Mouse (Mus musculus) CH12.LX (cell line): ENCODE data around the gene Limd1. TPM values are rescaled to one million over a fixed set of nuclear protein-coding genes. Genes with fewer than 3 reads are reported as not detected.

Experiments used
- DNase-seq: peaks from one replicate; pipeline ENCODE4 v3.0.0-alpha.2; 2013; ENCODE audit errors: extremely low read depth
- H3K27ac ChIP-seq: 2 replicates; pipeline ENCODE4 v1.5.1; 2012; ENCODE audit warnings: low read depth, mild to moderate bottlenecking, control low read depth, moderate library complexity; ENCODE audit not compliant: insufficient read depth
- H3K27me3 ChIP-seq: replicated peaks from 2 replicates; pipeline ENCODE3; 2012; ENCODE audit warnings: inconsistent platforms
- H3K36me3 ChIP-seq, 2 experiments: replicated peaks in 1 of 2; 2 replicates each; pipeline versions ENCODE3 to v1.6.1; 2012; ENCODE audit warnings: inconsistent platforms in 1 of 2, low read length in 1 of 2, mild to moderate bottlenecking in 1 of 2, mixed read lengths in 1 of 2, moderate library complexity in 1 of 2; ENCODE audit not compliant: control insufficient read depth in 1 of 2, insufficient read depth in 1 of 2
- H3K4me1 ChIP-seq, 2 experiments: 2 replicates each; pipeline ENCODE4 v1.6.1; 2012; ENCODE audit warnings: inconsistent platforms in 1 of 2, moderate library complexity in 1 of 2; ENCODE audit not compliant: insufficient read depth in 2 of 2, control insufficient read depth in 1 of 2
- H3K4me2 ChIP-seq: 2 replicates; pipeline ENCODE4 v1.6.1; 2012; ENCODE audit warnings: low read depth, mild to moderate bottlenecking, control low read depth; ENCODE audit not compliant: poor library complexity, insufficient read depth, severe bottlenecking
- H3K4me3 ChIP-seq, 3 experiments: fragments of 150-350 bp in 1 of 3; sonication (generic) in 1 of 3; replicated peaks in 1 of 3; 2 replicates each; pipeline versions ENCODE3 to v1.5.1; 2011 to 2012; ENCODE audit warnings: low read depth in 2 of 3, low read length in 2 of 3, mild to moderate bottlenecking in 2 of 3, moderate library complexity in 2 of 3, control low read depth in 1 of 3, improper control_type of control experiment in 1 of 3, inconsistent platforms in 1 of 3, mixed read lengths in 1 of 3; ENCODE audit not compliant: poor library complexity in 1 of 3
- H3K79me2 ChIP-seq: replicated peaks from 2 replicates; pipeline ENCODE4 v1.6.1; 2012; ENCODE audit warnings: mild to moderate bottlenecking, moderate library complexity; ENCODE audit not compliant: control insufficient read depth, poor library complexity, insufficient read depth, severe bottlenecking; ENCODE audit errors: extremely low read depth
- H3K9ac ChIP-seq: 2 replicates; pipeline ENCODE4 v1.6.1; 2012; ENCODE audit warnings: low read depth, mild to moderate bottlenecking, control low read depth, moderate library complexity; ENCODE audit not compliant: insufficient read depth
- H3K9me3 ChIP-seq: replicated peaks from 2 replicates; pipeline ENCODE3; 2012; ENCODE audit warnings: low read length, inconsistent platforms, mixed read lengths
- BHLHE40 ChIP-seq: IDR thresholded peaks from 2 replicates; pipeline ENCODE4 v1.6.1; 2011; ENCODE audit warnings: mild to moderate bottlenecking, low read depth, low read length, improper control_type of control experiment
- CHD1 ChIP-seq: IDR thresholded peaks from 2 replicates; pipeline ENCODE4 v1.6.1; 2012; ENCODE audit warnings: low read depth, low read length, improper control_type of control experiment, inconsistent platforms
- CTCF ChIP-seq, 2 experiments: IDR thresholded peaks in 1 of 2; conservative IDR thresholded peaks in 1 of 2; 2 replicates each; pipeline ENCODE4 v1.5.1; 2011 to 2012; ENCODE audit warnings: low read depth in 2 of 2, low read length in 2 of 2, improper control_type of control experiment in 1 of 2, inconsistent platforms in 1 of 2, mild to moderate bottlenecking in 1 of 2, moderate library complexity in 1 of 2
- ELF1 ChIP-seq: IDR thresholded peaks from 2 replicates; pipeline ENCODE4 v1.6.1; 2014; ENCODE audit warnings: low read depth, mild to moderate bottlenecking, inconsistent platforms, low read length, improper control_type of control experiment
- EP300 ChIP-seq: IDR thresholded peaks from 2 replicates; pipeline ENCODE4 v1.6.1; 2011; ENCODE audit warnings: low read length, improper control_type of control experiment
- ETS1 ChIP-seq: conservative IDR thresholded peaks from 2 replicates; pipeline ENCODE4 v1.6.1; 2012; ENCODE audit warnings: low read depth, mild to moderate bottlenecking, inconsistent platforms, low read length, improper control_type of control experiment, moderate library complexity
- GABPA ChIP-seq: IDR thresholded peaks from 2 replicates; pipeline ENCODE4 v1.6.1; 2012; ENCODE audit warnings: low read depth, low read length, improper control_type of control experiment, inconsistent platforms; ENCODE audit not compliant: insufficient replicate concordance
- IRF4 ChIP-seq: IDR thresholded peaks from 2 replicates; pipeline ENCODE4 v1.6.1; 2014; ENCODE audit warnings: low read depth, mild to moderate bottlenecking, inconsistent platforms, low read length, improper control_type of control experiment
- JUND ChIP-seq: conservative IDR thresholded peaks from 2 replicates; pipeline ENCODE4 v1.6.1; 2011; ENCODE audit warnings: low read depth, low read length, improper control_type of control experiment
- KAT2A ChIP-seq: IDR thresholded peaks from 2 replicates; pipeline ENCODE4 v1.6.1; 2012; ENCODE audit warnings: low read length, improper control_type of control experiment, inconsistent platforms; ENCODE audit not compliant: insufficient replicate concordance
- MAFK ChIP-seq: IDR thresholded peaks from 2 replicates; pipeline ENCODE4 v1.6.1; 2011; ENCODE audit warnings: low read length, improper control_type of control experiment; ENCODE audit not compliant: insufficient replicate concordance
- MAX ChIP-seq: IDR thresholded peaks from 2 replicates; pipeline ENCODE4 v1.6.1; 2011; ENCODE audit warnings: low read length, improper control_type of control experiment
- MAZ ChIP-seq: IDR thresholded peaks from 2 replicates; pipeline ENCODE4 v1.6.1; 2012; ENCODE audit warnings: low read depth, mild to moderate bottlenecking, inconsistent platforms, low read length, improper control_type of control experiment, moderate library complexity
- MYC ChIP-seq: IDR thresholded peaks from 2 replicates; pipeline ENCODE4 v1.6.1; 2011; ENCODE audit warnings: low read depth, mild to moderate bottlenecking, improper control_type of control experiment, low read length
- NELFE ChIP-seq: IDR thresholded peaks from 2 replicates; pipeline ENCODE4 v1.6.1; 2011; ENCODE audit warnings: low read depth, low read length, improper control_type of control experiment
- PAX5 ChIP-seq: IDR thresholded peaks from 2 replicates; pipeline ENCODE4 v1.6.1; 2012; ENCODE audit warnings: low read length, inconsistent platforms, mixed read lengths
- POLR2A ChIP-seq: IDR thresholded peaks from 2 replicates; pipeline ENCODE4 v1.6.1; 2011; ENCODE audit warnings: low read depth, mild to moderate bottlenecking, improper control_type of control experiment, low read length
- RAD21 ChIP-seq: IDR thresholded peaks from 2 replicates; pipeline ENCODE4 v1.6.1; 2011; ENCODE audit warnings: low read depth, mild to moderate bottlenecking, low read length, improper control_type of control experiment, moderate library complexity
- SIN3A ChIP-seq: IDR thresholded peaks from 2 replicates; pipeline ENCODE4 v1.6.1; 2012; ENCODE audit warnings: low read length, improper control_type of control experiment, inconsistent platforms
- TCF12 ChIP-seq: IDR thresholded peaks from 2 replicates; pipeline ENCODE4 v1.6.1; 2014; ENCODE audit warnings: low read depth, mild to moderate bottlenecking, inconsistent platforms, low read length, improper control_type of control experiment
- USF1 ChIP-seq: IDR thresholded peaks from 2 replicates; pipeline ENCODE4 v1.6.1; 2014; ENCODE audit warnings: low read depth, mild to moderate bottlenecking, inconsistent platforms, low read length, improper control_type of control experiment
- ZC3H11A ChIP-seq: IDR thresholded peaks from 2 replicates; pipeline ENCODE4 v1.6.1; 2012; ENCODE audit warnings: low read depth, mild to moderate bottlenecking, inconsistent platforms, low read length, improper control_type of control experiment
- ZKSCAN1 ChIP-seq: IDR thresholded peaks from 2 replicates; pipeline ENCODE4 v1.6.1; 2012; ENCODE audit warnings: low read depth, inconsistent platforms, low read length, improper control_type of control experiment, borderline replicate concordance
- ZMIZ1 ChIP-seq: IDR thresholded peaks from 2 replicates; pipeline ENCODE4 v1.6.1; 2012; ENCODE audit warnings: low read depth, mild to moderate bottlenecking, inconsistent platforms, low read length, improper control_type of control experiment
- ZNF384 ChIP-seq: IDR thresholded peaks from 2 replicates; pipeline ENCODE4 v1.6.1; 2012; ENCODE audit warnings: low read depth, low read length, improper control_type of control experiment, inconsistent platforms
- dilution Hi-C: fragments of 300-500 bp; cut with MboI; formaldehyde crosslinking; loops from 2 replicates; pipeline ENCODE4 v1.14.3; 2020; ENCODE audit warnings: low sequenced_read_pairs; ENCODE audit not compliant: extremely low pct_unique_long_range_greater_than_20kb, extremely low pct_ligation_motif_present
- in situ Hi-C: fragments of 300-500 bp; cut with MboI; formaldehyde crosslinking; loops from 3 replicates; pipeline ENCODE4 v1.14.3; 2019; ENCODE audit warnings: low sequenced_read_pairs, low pct_ligation_motif_present, low pct_unique_long_range_greater_than_20kb, mixed read lengths
- polyA plus RNA-seq: library from polyadenylated mRNA; unstranded; fragments of >175 nt; gene quantifications from 2 replicates; pipeline ENCODE4 v1.2.1, GENCODE M21; 2012; ENCODE audit warnings: low read depth; ENCODE audit not compliant: insufficient read length
- total RNA-seq, 2 experiments: library from RNA; depleted of rRNA; stranded (reverse); fragments of 300-350 nt in 1 of 2; fragments of >200 nt in 1 of 2; gene quantifications; 2 replicates each; pipeline ENCODE4 v1.2.3; 2012 to 2014

The Limd1 gene
- total and polyA plus RNA-seq, 3 experiments: 52.7 to 64.5 (median 60.5) TPM

DNA sequence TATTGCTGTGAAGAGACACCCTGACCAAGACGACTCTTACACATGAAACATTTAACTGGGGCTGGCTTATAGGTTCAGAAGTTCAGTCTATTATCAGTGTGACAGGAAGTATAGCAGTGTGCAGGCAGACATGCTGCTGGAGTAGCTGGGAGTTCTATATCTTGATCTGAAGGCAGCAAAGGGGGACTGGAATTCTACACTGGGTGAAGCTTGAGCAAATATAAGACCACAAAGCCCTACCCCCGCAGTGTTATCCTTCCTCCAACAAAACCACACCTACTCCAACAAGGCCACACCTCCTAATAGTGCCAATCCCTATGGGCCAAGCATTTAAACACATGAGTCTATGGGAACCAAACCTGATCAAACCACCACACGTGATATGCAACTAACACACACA, 26.7 kb upstream of the Limd1 start:
- H3K4me3 ChIP-seq: no peak overlapping the region
- dilution Hi-C loops: no loop called here
- H3K9me3 ChIP-seq: no peaks in the 10 kb centered on the region
- H3K27me3 ChIP-seq: no peaks in the 10 kb centered on the region
- H3K9ac ChIP-seq: no peak overlapping the region
- H3K79me2 ChIP-seq: no peaks in the 10 kb centered on the region
- H3K36me3 ChIP-seq: peaks cover 40 to 72% of the 10 kb centered on the region in 2 experiments
- no peak overlapping the region for H3K27ac ChIP-seq
- DNase-seq: no peak
- no peak overlapping the region for H3K4me2 ChIP-seq
- TF ChIP-seq NELFE: no peak
- TF ChIP-seq ETS1: no peak
- TF ChIP-seq MAFK: no peak
- TF ChIP-seq ZC3H11A: no peak
- no peak for TF ChIP-seq ZKSCAN1
- TF ChIP-seq ZNF384: no peak
- TF ChIP-seq IRF4: no peak
- no peak for TF ChIP-seq KAT2A
- no peak for TF ChIP-seq TCF12
- TF ChIP-seq USF1: no peak
- no peak for TF ChIP-seq ZMIZ1
- TF ChIP-seq BHLHE40: no peak
- no peak for TF ChIP-seq GABPA
- TF ChIP-seq EP300: no peak
- TF ChIP-seq RAD21: no peak
- TF ChIP-seq MAX: no peak
- no peak for TF ChIP-seq ELF1
- TF ChIP-seq POLR2A: no peak
- no peak for TF ChIP-seq JUND
- TF ChIP-seq, all 38 proteins: peak for 0
- H3K4me1 ChIP-seq: peaks cover 0 to 29% of the 10 kb centered on the region in 2 experiments; a peak in 2 of 4 replicates
- in situ Hi-C loops: loop anchor here (10.0 kb wide), 1 partner anchor 297 kb away; the partner anchor contains the start of gene Clec3b

GRCm38 (mm10) chr9:123456634-123457602, 21.6 kb upstream of the Limd1 start:
- no peak for TF ChIP-seq MYC
- TF ChIP-seq CHD1: no peak
- no peak for TF ChIP-seq MAZ
- TF ChIP-seq CTCF (conservative IDR thresholded peaks at IDR 0.05 in 1 of 2, IDR thresholded peaks at IDR 0.05 in 1 of 2; ENCODE audit: low read depth in 2 of 2, low read length in 2 of 2): no peak
- no peak for TF ChIP-seq MAFK
- no peak for TF ChIP-seq SIN3A
- no peak for TF ChIP-seq USF1
- no peak for TF ChIP-seq TCF12
- no peak for TF ChIP-seq NELFE
- TF ChIP-seq POLR2A: no peak
- TF ChIP-seq PAX5: no peak
- no peak for TF ChIP-seq ZKSCAN1
- Histone ChIP-seq H3K36me3 (peaks cover 53 to 92% of the 10 kb centered on the region in 2 experiments), H3K4me2 (no peak overlapping the region), H3K9me3 (no peaks in the 10 kb centered on the region), H3K79me2 (no peaks in the 10 kb centered on the region), H3K27ac (no peak overlapping the region), H3K9ac (no peak overlapping the region), H3K27me3 (no peaks in the 10 kb centered on the region), H3K4me3 (no peak overlapping the region), H3K4me1 (peaks cover 0 to 19% of the 10 kb centered on the region in 2 experiments; a peak in 2 of 4 replicates)
- dilution Hi-C loops (no loop called here), in situ Hi-C loops (loop anchor here (10.0 kb wide), 1 partner anchor 302 kb away; the partner anchor contains the start of gene Clec3b)
- no peak for DNase-seq
